Mouse (Mus musculus): Measurements from ENCODE around the gene Ssty1. TPM values are rescaled to one million over a fixed set of nuclear protein-coding genes. Genes with fewer than 3 reads are reported as not detected.
"Not testable (repeated sequence)": the region's sequence is repeated elsewhere in the genome, so short reads cannot be mapped to it uniquely, and the experiment has no call there.

Ssty1 gene
- total RNA-seq (2014; rRNA removed) (not detected in 2 replicates), polyA plus RNA-seq (2015; fragmentation: Nextera tagmentation; extraction: Ambion mirVana) (not detected in 2 replicates)

DNA sequence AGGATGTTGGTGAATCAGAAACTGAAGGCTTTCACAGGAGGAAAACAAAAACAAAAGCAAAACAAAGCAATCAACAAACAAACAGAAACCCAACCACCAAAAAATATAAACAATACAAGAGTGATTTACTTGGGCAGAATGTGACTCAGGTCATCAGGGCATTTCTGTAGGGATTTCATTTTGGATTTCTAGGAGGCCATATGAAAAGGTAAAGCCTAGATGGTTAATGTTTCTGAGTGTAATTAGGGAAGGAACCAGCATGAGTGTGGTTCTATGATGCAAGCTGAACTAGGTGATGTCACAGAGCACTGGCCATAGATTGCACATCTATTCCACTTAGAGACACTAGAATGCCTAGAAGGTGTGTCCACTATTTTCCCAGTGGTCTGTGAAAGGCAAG, at the start of gene Ssty1:
Gene Ssty1 (plus strand): TSS at position 301 of the 400 bp plus-strand sequence.
- H3K9ac ChIP-seq (replicated peaks; ENCODE audit: low read length); H3K4me2 ChIP-seq (ENCODE audit: low read depth, low read length); H3K4me3 ChIP-seq (ENCODE audit: low read length); DNase-seq (ENCODE audit: low spot score); H3K4me1 ChIP-seq (ENCODE audit: insufficient read depth, low read length); H3K36me3 ChIP-seq (ENCODE audit: insufficient read depth, low read length); H3K27me3 ChIP-seq (ENCODE audit: insufficient read depth, low read length); ATAC-seq; H3K9me3 ChIP-seq (ENCODE audit: low read length); H3K27ac ChIP-seq: not testable (repeated sequence)

DNA sequence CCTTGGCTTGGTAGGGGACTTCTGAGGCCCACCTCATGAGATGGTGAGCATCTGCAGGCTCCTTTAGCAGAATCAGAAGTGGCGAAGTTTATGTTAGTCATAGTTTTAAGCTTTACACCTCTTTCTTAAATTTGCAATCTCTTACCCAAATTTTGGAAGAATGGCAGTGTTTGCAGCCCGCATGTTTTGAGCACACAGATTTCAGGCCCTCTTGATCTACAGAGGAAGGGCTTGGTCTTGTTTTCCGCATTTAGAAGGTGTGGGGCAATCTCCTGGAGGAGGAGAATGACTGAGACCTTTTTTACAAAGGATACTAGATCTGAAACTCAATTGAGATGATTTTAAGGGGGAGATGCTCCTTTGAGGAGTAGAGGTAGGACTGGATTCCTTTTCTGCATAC, 27.2 kb upstream of the Ssty1 start, which contains the start of gene Gm21764:
Gene Gm21764 (minus strand): TSS at position 101 of the 400 bp plus-strand sequence.
- H3K4me3 ChIP-seq (ENCODE audit: low read length); H3K27ac ChIP-seq: not testable (repeated sequence)
- no CpG with 5 or more reads among the region's 3 CpGs for whole genome bisulfite sequencing

More for the DNA sequence above, 27.2 kb upstream of the Ssty1 start, which contains the start of gene Gm21764:
- H3K27me3 ChIP-seq (ENCODE audit: insufficient read depth, low read length); H3K36me3 ChIP-seq (ENCODE audit: insufficient read depth, low read length); H3K4me2 ChIP-seq (ENCODE audit: low read depth, low read length); H3K9ac ChIP-seq (replicated peaks; ENCODE audit: low read length); ATAC-seq; DNase-seq (ENCODE audit: low spot score); H3K4me1 ChIP-seq (ENCODE audit: insufficient read depth, low read length); H3K9me3 ChIP-seq (ENCODE audit: low read length): not testable (repeated sequence)

Other genes with a start within 250 kb of the Ssty1 start
- gene Gm21904, start 242.8 kb upstream of the Ssty1 start, total RNA-seq (2014; rRNA removed) = not detected in 2 replicates
- not detected in 2 replicates for gene Gm21904, start 242.8 kb upstream of the Ssty1 start, polyA plus RNA-seq (2015; fragmentation: Nextera tagmentation; extraction: Ambion mirVana)
- gene Gm20772, start 214.4 kb upstream of the Ssty1 start, total RNA-seq (2014; rRNA removed) = not detected in 2 replicates
- not detected in 2 replicates for gene Gm20772, start 214.4 kb upstream of the Ssty1 start, polyA plus RNA-seq (2015; fragmentation: Nextera tagmentation; extraction: Ambion mirVana)
- not detected in 2 replicates for gene Gm20831, start 214.4 kb upstream of the Ssty1 start, total RNA-seq (2014; rRNA removed)
- not detected in 2 replicates for gene Gm20831, start 214.4 kb upstream of the Ssty1 start, polyA plus RNA-seq (2015; fragmentation: Nextera tagmentation; extraction: Ambion mirVana)
- not detected in 2 replicates for gene Srsy, start 151.8 kb upstream of the Ssty1 start, total RNA-seq (2014; rRNA removed)
- gene Srsy, start 151.8 kb upstream of the Ssty1 start, polyA plus RNA-seq (2015; fragmentation: Nextera tagmentation; extraction: Ambion mirVana) = not detected in 2 replicates
- gene Gm21764, start 27.3 kb upstream of the Ssty1 start, total RNA-seq (2014; rRNA removed) = not detected in 2 replicates
- not detected in 2 replicates for gene Gm21764, start 27.3 kb upstream of the Ssty1 start, polyA plus RNA-seq (2015; fragmentation: Nextera tagmentation; extraction: Ambion mirVana)

All from hindbrain, postnatal 0 days (tissue).